Comparison of ENCODE assay signal across 25 mouse cellular contexts in genomic region chr17:87642744-87643143, GRCm38 (mm10). TPM values are rescaled to one million over a fixed set of nuclear protein-coding genes. Genes with fewer than 3 reads are reported as not detected.
"Had no signal": no experiment of that assay in that cellular context is flagged by ENCODE, and none has a peak within 500 bp of the region (broad histone marks: within the 10 kb centered on the region; RNA-seq: fewer than 3 reads in every experiment).

No protein-coding gene starts in this region.

- ATAC-seq: hindbrain, embryonic 16.5 days; intestine, embryonic 15.5 days; liver, postnatal 0 days; lung, postnatal 0 days; midbrain, embryonic 13.5 days; midbrain, embryonic 16.5 days had no signal

- H3K27me3 ChIP-seq: stomach, embryonic 15.5 days had no signal

- H3K4me1 ChIP-seq: intestine, embryonic 15.5 days; limb, embryonic 12.5 days; limb, embryonic 15.5 days; midbrain, embryonic 10.5 days; midbrain, embryonic 13.5 days; neural tube, embryonic 13.5 days; stomach, embryonic 15.5 days had no signal

- H3K36me3 ChIP-seq: limb, embryonic 12.5 days; limb, embryonic 15.5 days; midbrain, embryonic 10.5 days; midbrain, embryonic 13.5 days; neural tube, embryonic 13.5 days; stomach, embryonic 15.5 days had no signal

- H3K9ac ChIP-seq: intestine, embryonic 15.5 days; limb, embryonic 12.5 days; limb, embryonic 15.5 days; liver, embryonic 14.5 days; liver, postnatal 0 days; lung, embryonic 14.5 days; midbrain, embryonic 13.5 days; neural tube, embryonic 13.5 days; stomach, embryonic 15.5 days had no signal

- DNase-seq: layer of hippocampus, postnatal 36 days; liver, postnatal 0 days; lung, embryonic 14.5 days; lung, postnatal 36 days; right cerebral cortex, postnatal 4 days; spleen, adult 18-20 months; thymus, adult 2 months; thymus, postnatal 14 days; thymus, postnatal 4 days had no signal

- H3K27ac ChIP-seq: intestine, embryonic 15.5 days; left cerebral cortex, adult 2 months; limb, embryonic 12.5 days; limb, embryonic 15.5 days; liver, embryonic 14.5 days; midbrain, embryonic 10.5 days; midbrain, embryonic 13.5 days; neural tube, embryonic 13.5 days; stomach, embryonic 15.5 days had no signal

- H3K9me3 ChIP-seq: intestine, embryonic 15.5 days; limb, embryonic 12.5 days; limb, embryonic 15.5 days; midbrain, embryonic 10.5 days; midbrain, embryonic 13.5 days; neural tube, embryonic 13.5 days; stomach, embryonic 15.5 days had no signal

- H3K4me2 ChIP-seq: intestine, embryonic 15.5 days; limb, embryonic 12.5 days; limb, embryonic 15.5 days; liver, embryonic 11.5 days; lung, embryonic 14.5 days; midbrain, embryonic 13.5 days; neural tube, embryonic 13.5 days; stomach, embryonic 15.5 days had no signal

- H3K4me3 ChIP-seq: intestine, embryonic 15.5 days; left cerebral cortex, adult 2 months; limb, embryonic 12.5 days; limb, embryonic 15.5 days; megakaryocyte, embryonic 14.5 days; midbrain, embryonic 10.5 days; midbrain, embryonic 13.5 days; myocyte; neural tube, embryonic 13.5 days; stomach, embryonic 15.5 days had no signal

RNA-seq across cellular contexts. Expression of gene Epcam, which starts 7.0 kb away (rescaled TPM):
- total RNA-seq: left cerebral cortex, postnatal 36 days had no signal
- polyA plus RNA-seq: myocyte had no signal
